Mouse (Mus musculus): ENCODE data around the gene Osm. TPM values are rescaled to one million over a fixed set of nuclear protein-coding genes. Genes with fewer than 3 reads are reported as not detected.

Osm gene
- polyA plus RNA-seq, 1 experiment, result 0.05 TPM

DNA sequence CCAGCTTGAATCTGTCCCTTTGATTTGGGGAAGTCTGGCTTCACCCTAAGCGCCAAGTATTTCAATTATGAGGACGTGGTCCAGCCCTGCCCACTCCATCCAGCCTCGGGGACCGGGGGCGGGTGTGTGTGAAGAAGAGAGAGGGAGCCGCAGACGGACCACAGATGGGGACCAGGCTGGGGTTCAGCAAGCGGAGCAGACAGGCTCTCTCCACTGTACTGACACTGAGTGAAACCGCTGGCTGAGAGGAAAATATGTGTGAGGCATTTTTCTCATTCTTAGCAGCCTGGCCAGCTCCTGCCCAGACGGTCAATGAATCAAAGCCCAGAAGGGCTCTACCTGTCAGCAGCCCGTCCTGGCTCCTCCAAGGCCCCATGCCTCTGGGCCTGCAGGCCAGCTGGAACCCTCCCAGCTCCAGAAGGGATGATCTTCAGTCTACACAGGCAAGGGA lies 40.2 kb downstream of the Osm start:
- TF ChIP-seq POLR2A (IDR thresholded peaks at IDR 0.05; ENCODE audit: borderline replicate concordance, extremely low read depth, insufficient read depth, insufficient read length, poor library complexity, severe bottlenecking) (no peak), CTCF (IDR thresholded peaks at IDR 0.05; ENCODE audit: borderline replicate concordance, extremely low read depth, insufficient read depth, insufficient read length) (no peak)
- DNase-seq (ENCODE audit: low read depth), result no peak

DNA sequence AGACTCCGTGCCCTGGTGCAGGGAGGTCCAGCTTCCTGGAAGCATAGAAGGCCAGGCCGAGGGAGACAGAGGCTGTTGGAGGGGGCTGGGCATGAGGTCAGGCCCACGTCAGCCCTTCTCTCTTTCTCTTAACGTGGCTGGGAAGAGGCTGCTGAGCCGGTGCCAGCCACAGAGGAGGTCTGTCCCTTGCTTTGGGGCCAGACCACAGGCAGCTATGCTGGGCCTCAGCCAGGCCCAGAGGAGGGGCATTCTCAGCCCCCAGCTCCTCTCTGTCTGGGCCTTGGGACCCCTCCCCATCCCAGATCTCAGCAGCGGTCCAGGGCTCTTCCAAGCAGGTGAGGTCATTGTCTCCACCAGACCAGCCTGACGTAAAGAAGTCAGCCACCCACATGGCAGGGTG lies 43.7 kb downstream of the Osm start:
- no peak for DNase-seq (ENCODE audit: low read depth)
- TF ChIP-seq POLR2A (IDR thresholded peaks at IDR 0.05; ENCODE audit: borderline replicate concordance, extremely low read depth, insufficient read depth, insufficient read length, poor library complexity, severe bottlenecking) (no peak), CTCF (IDR thresholded peaks at IDR 0.05; ENCODE audit: borderline replicate concordance, extremely low read depth, insufficient read depth, insufficient read length) (no peak)

DNA sequence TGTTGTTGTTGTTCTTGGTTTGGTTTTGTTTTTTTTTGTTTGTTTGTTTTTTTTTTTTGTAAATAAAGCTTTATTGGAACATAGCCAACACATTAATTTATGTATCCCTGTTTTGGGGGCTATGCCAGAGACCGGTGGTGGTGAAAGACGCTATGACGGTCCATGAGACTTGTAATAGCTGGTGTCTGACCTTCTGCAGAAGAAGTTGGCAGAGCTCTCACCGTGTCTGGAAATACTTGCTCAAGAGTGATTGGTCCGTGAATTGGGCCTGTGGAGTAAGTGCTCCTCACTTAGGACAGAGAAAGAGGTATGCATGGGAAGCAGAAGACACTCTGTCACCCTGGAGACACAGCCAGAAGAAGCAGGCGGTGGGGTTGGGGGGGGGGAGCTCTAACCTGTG lies 45.6 kb downstream of the Osm start:
- no peak for DNase-seq (ENCODE audit: low read depth)
- TF ChIP-seq POLR2A (IDR thresholded peaks at IDR 0.05; ENCODE audit: borderline replicate concordance, extremely low read depth, insufficient read depth, insufficient read length, poor library complexity, severe bottlenecking), result no peak
- TF ChIP-seq CTCF (IDR thresholded peaks at IDR 0.05; ENCODE audit: borderline replicate concordance, extremely low read depth, insufficient read depth, insufficient read length), result no peak

GRCm38 (mm10) chr11:4283627-4284026 lies 47.4 kb downstream of the Osm start:
- no peak for DNase-seq (ENCODE audit: low read depth)
- TF ChIP-seq POLR2A (IDR thresholded peaks at IDR 0.05; ENCODE audit: borderline replicate concordance, extremely low read depth, insufficient read depth, insufficient read length, poor library complexity, severe bottlenecking) (no peak), CTCF (IDR thresholded peaks at IDR 0.05; ENCODE audit: borderline replicate concordance, extremely low read depth, insufficient read depth, insufficient read length) (no peak)

DNA sequence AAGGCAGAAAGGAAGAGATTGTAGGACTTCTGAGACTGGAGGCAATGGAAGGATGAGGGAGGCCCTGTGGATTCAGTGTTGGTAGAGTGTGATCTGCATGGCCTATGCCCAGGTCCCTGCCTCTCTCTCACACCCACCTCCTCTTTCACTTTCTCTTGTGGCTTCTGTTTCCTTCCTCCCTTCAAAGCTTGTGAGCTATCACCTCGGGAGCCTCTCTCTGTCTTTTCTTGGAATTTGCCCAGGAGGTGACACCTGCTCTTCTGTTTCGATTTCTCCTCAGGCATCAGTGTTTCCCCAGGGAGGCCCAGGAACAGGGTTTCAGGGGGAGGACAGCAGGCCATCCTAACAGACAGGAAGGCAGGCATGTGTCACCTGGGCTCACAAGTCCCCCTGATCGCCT lies 53.1 kb downstream of the Osm start:
- TF ChIP-seq CTCF (IDR thresholded peaks at IDR 0.05; ENCODE audit: borderline replicate concordance, extremely low read depth, insufficient read depth, insufficient read length) (no peak), POLR2A (IDR thresholded peaks at IDR 0.05; ENCODE audit: borderline replicate concordance, extremely low read depth, insufficient read depth, insufficient read length, poor library complexity, severe bottlenecking) (no peak)
- DNase-seq (ENCODE audit: low read depth), result no peak

Other genes with a start within 250 kb of the Osm start
- 0.05 TPM in 1 of 2 replicates, not detected in the other for gene Sec14l4, start 205.0 kb upstream of the Osm start, polyA plus RNA-seq (2012; rRNA removed)
- 0.23 and 0.29 TPM in 2 replicates for gene Sec14l3, start 171.6 kb upstream of the Osm start, polyA plus RNA-seq (2012; rRNA removed)
- gene Mtfp1, start 141.0 kb upstream of the Osm start, polyA plus RNA-seq (2012; rRNA removed), result 5.7 and 5.9 TPM in 2 replicates
- 4.1 and 5.9 TPM in 2 replicates for gene Sec14l2, start 113.0 kb upstream of the Osm start, polyA plus RNA-seq (2012; rRNA removed)
- gene Rnf215, start 101.2 kb upstream of the Osm start, polyA plus RNA-seq (2012; rRNA removed), result 60.4 and 66.1 TPM in 2 replicates
- 13.2 and 15.1 TPM in 2 replicates for gene Ccdc157, start 76.1 kb upstream of the Osm start, polyA plus RNA-seq (2012; rRNA removed)
- 70.4 and 84.0 TPM in 2 replicates for gene Sf3a1, start 76.1 kb upstream of the Osm start, polyA plus RNA-seq (2012; rRNA removed)
- gene Tbc1d10a, start 49.6 kb upstream of the Osm start, polyA plus RNA-seq (2012; rRNA removed), result 41.6 and 54.6 TPM in 2 replicates
- gene Castor1, start 18.2 kb upstream of the Osm start, polyA plus RNA-seq (2012; rRNA removed), result 1.9 and 2.7 TPM in 2 replicates
- gene Lif, start 21.1 kb downstream of the Osm start, polyA plus RNA-seq (2012; rRNA removed), result 0.06 and 0.11 TPM in 2 replicates
- gene Hormad2, start 204.7 kb downstream of the Osm start, polyA plus RNA-seq (2012; rRNA removed), result 0.08 and 0.10 TPM in 2 replicates